Mouse (Mus musculus) liver, postnatal 0 days (tissue): ENCODE measurements around the gene Lonp2. TPM values are rescaled to one million over a fixed set of nuclear protein-coding genes. Genes with fewer than 3 reads are reported as not detected.
A peak's percentile ranks its signal among the peaks of the same experiment; 100 is the strongest.

Experiments used
- ATAC-seq: fragments of 200-750 bp; cut with Nextera tagmentation; 2 replicates; pipeline ENCODE4 v1.8.0; 2017; ENCODE audit warnings: mild to moderate bottlenecking, moderate library complexity
- DNase-seq: peaks from one replicate; pipeline ENCODE4 v3.0.0-alpha.2; 2016
- H3K27ac ChIP-seq: fragments of 300-500 bp; sonication (generic); 2 replicates; pipeline ENCODE4 v1.5.1; 2014; ENCODE audit warnings: antibody characterized with exemption, moderate library complexity, mild to moderate bottlenecking, low read depth
- H3K27me3 ChIP-seq: fragments of 300-500 bp; sonication (generic); 2 replicates; pipeline ENCODE4 v1.6.1; 2014; ENCODE audit warnings: low read length, control low read depth, mixed read lengths; ENCODE audit not compliant: insufficient read depth
- H3K36me3 ChIP-seq: fragments of 300-500 bp; sonication (generic); replicated peaks from 2 replicates; pipeline ENCODE4 v1.6.1; 2014; ENCODE audit warnings: mild to moderate bottlenecking, control low read depth, low read length, moderate library complexity, mixed read lengths; ENCODE audit not compliant: insufficient read depth
- H3K4me1 ChIP-seq: fragments of 300-500 bp; sonication (generic); 2 replicates; pipeline ENCODE4 v1.6.1; 2014; ENCODE audit warnings: antibody characterized with exemption, mild to moderate bottlenecking, control low read depth; ENCODE audit not compliant: insufficient read depth
- H3K4me2 ChIP-seq: fragments of 300-500 bp; sonication (generic); 2 replicates; pipeline ENCODE4 v1.6.1; 2014; ENCODE audit warnings: low read depth, mild to moderate bottlenecking, low read length, moderate library complexity, mixed read lengths
- H3K4me3 ChIP-seq: fragments of 300-500 bp; sonication (generic); 2 replicates; pipeline ENCODE4 v1.5.1; 2014; ENCODE audit warnings: low read depth, low read length
- H3K9ac ChIP-seq: fragments of 300-500 bp; sonication (generic); replicated peaks from 2 replicates; pipeline ENCODE4 v1.6.1; 2014; ENCODE audit warnings: mild to moderate bottlenecking, moderate library complexity
- H3K9me3 ChIP-seq: fragments of 300-500 bp; sonication (generic); 2 replicates; pipeline ENCODE4 v1.6.1; 2016; ENCODE audit warnings: mild to moderate bottlenecking, control low read depth, low read length, mixed read lengths
- CTCF ChIP-seq: sonication (generic); IDR thresholded peaks from 2 replicates; pipeline ENCODE4 v1.5.1; 2016; ENCODE audit warnings: antibody characterized with exemption, low read depth
- EP300 ChIP-seq: IDR thresholded peaks from 2 replicates; pipeline ENCODE4 v1.6.1; 2016; ENCODE audit warnings: antibody characterized with exemption, low read depth, mild to moderate bottlenecking
- WGBS: fragments of 180-500 bp; shearing (Covaris S2); extraction: QIAGEN DNeasy Blood & Tissue Kit; methylation state at CpG from one replicate; pipeline ENCODE4 v1.1.7; 2014; ENCODE audit not compliant: insufficient replicate concordance; 5-methylcytosine and 5-hydroxymethylcytosine counted together
- polyA plus RNA-seq: library from polyadenylated mRNA; unstranded; fragments of >200 nt; fragmentation: Nextera tagmentation; extraction: Ambion mirVana; gene quantifications from 2 replicates; pipeline ENCODE4 v1.2.1, GENCODE M21; 2015

Lonp2 gene
- polyA plus RNA-seq, 1 experiment from 2014 or later: 77.8 TPM

GRCm38 (mm10) chr8:86735446-86736111, 111.7 kb downstream of the Lonp2 start:
- DNase-seq (no peak), ATAC-seq (no peak)
- Histone ChIP-seq H3K36me3 (no peaks in the 10 kb centered on the region), H3K4me2 (no peak overlapping the region), H3K4me3 (no peak overlapping the region), H3K4me1 (peaks cover 23% of the 10 kb centered on the region), H3K27ac (no peak overlapping the region), H3K9ac (no peak overlapping the region), H3K9me3 (no peaks in the 10 kb centered on the region), H3K27me3 (no peaks in the 10 kb centered on the region)
- TF ChIP-seq CTCF: no peak
- no peak for TF ChIP-seq EP300
- 6% methylated on average over 3 of the region's 3 CpGs for WGBS

GRCm38 (mm10) chr8:86740899-86741298, 117.1 kb downstream of the Lonp2 start:
- Histone ChIP-seq H3K4me2 (no peak overlapping the region), H3K4me1 (peaks cover 24% of the 10 kb centered on the region), H3K9ac (no peak overlapping the region), H3K27ac (no peak overlapping the region), H3K36me3 (no peaks in the 10 kb centered on the region), H3K27me3 (no peaks in the 10 kb centered on the region), H3K4me3 (no peak overlapping the region), H3K9me3 (no peaks in the 10 kb centered on the region)
- ATAC-seq (no peak), DNase-seq (no peak)
- TF ChIP-seq CTCF: no peak

- TF ChIP-seq EP300 (no peak), CTCF (no peak)
- Histone ChIP-seq H3K36me3 (no peaks in the 10 kb centered on the region), H3K27ac (no peak overlapping the region), H3K9me3 (no peaks in the 10 kb centered on the region), H3K4me2 (no peak overlapping the region), H3K4me1 (peaks cover 26% of the 10 kb centered on the region), H3K4me3 (no peak overlapping the region), H3K9ac (no peak overlapping the region), H3K27me3 (no peaks in the 10 kb centered on the region)
- DNase-seq: no peak
- ATAC-seq: no peak
Observed at GRCm38 (mm10) chr8:86741627-86742026, 117.8 kb downstream of the Lonp2 start.

- TF ChIP-seq EP300: no peak
- TF ChIP-seq CTCF: no peak
- DNase-seq: no peak
- Histone ChIP-seq H3K27ac (peak overlapping the region; percentile 39; the same call in 1 of the 2 replicates), H3K4me3 (no peak overlapping the region), H3K9me3 (no peaks in the 10 kb centered on the region), H3K4me2 (no peak overlapping the region), H3K36me3 (no peaks in the 10 kb centered on the region), H3K4me1 (peaks cover 29% of the 10 kb centered on the region), H3K27me3 (no peaks in the 10 kb centered on the region), H3K9ac (no peak overlapping the region)
- no peak for ATAC-seq
- 64% methylated on average over 7 of the region's 7 CpGs for WGBS
Observed at GRCm38 (mm10) chr8:86742605-86743345, 118.9 kb downstream of the Lonp2 start.

GRCm38 (mm10) chr8:86744313-86745220, 120.7 kb downstream of the Lonp2 start:
- WGBS: 16% methylated on average over 18 of the region's 18 CpGs
- TF ChIP-seq EP300 (no peak), CTCF (no peak)
- ATAC-seq: no peak

More at GRCm38 (mm10) chr8:86744313-86745220, 120.7 kb downstream of the Lonp2 start:
- H3K4me1 ChIP-seq: peaks cover 29% of the 10 kb centered on the region
- no peaks in the 10 kb centered on the region for H3K9me3 ChIP-seq
- no peaks in the 10 kb centered on the region for H3K27me3 ChIP-seq
- peak overlapping the region; percentile 97 for H3K4me2 ChIP-seq
- peak overlapping the region; percentile 77 for H3K4me3 ChIP-seq
- no peak for DNase-seq
- H3K9ac ChIP-seq: peak overlapping the region; percentile 99
- peak overlapping the region; percentile 95 for H3K27ac ChIP-seq
- no peaks in the 10 kb centered on the region for H3K36me3 ChIP-seq
